Mouse (Mus musculus) hindbrain, embryonic 11.5 days (tissue): ENCODE data around the gene Traf3ip2. TPM values are rescaled to one million over a fixed set of nuclear protein-coding genes. Genes with fewer than 3 reads are reported as not detected.

Experiments
- ATAC-seq: fragments of 200-750 bp; cut with Nextera tagmentation; 2 replicates; pipeline ENCODE4 v1.8.0; 2017; ENCODE audit warnings: mild to moderate bottlenecking, moderate TSS enrichment, moderate library complexity; ENCODE audit not compliant: low FRiP score
- DNase-seq: peaks from one replicate; pipeline ENCODE4 v3.0.0-alpha.2; 2015; ENCODE audit warnings: low spot score
- H3K27ac ChIP-seq: fragments of 300-500 bp; sonication (generic); 2 replicates; pipeline ENCODE4 v1.5.1; 2014; ENCODE audit warnings: mild to moderate bottlenecking, low read depth, low read length
- H3K27me3 ChIP-seq: fragments of 300-500 bp; sonication (generic); 2 replicates; pipeline ENCODE4 v1.6.1; 2014; ENCODE audit warnings: mild to moderate bottlenecking, low read length, moderate library complexity, mixed read lengths; ENCODE audit not compliant: control insufficient read depth, insufficient read depth
- H3K36me3 ChIP-seq: fragments of 300-500 bp; sonication (generic); 2 replicates; pipeline ENCODE4 v1.6.1; 2014; ENCODE audit warnings: mild to moderate bottlenecking, low read length, moderate library complexity, mixed read lengths; ENCODE audit not compliant: control insufficient read depth, insufficient read depth
- H3K4me1 ChIP-seq: fragments of 300-500 bp; sonication (generic); replicated peaks from 2 replicates; pipeline ENCODE4 v1.6.1; 2014; ENCODE audit warnings: low read length, mixed read lengths; ENCODE audit not compliant: control insufficient read depth, insufficient read depth
- H3K4me2 ChIP-seq: fragments of 300-500 bp; sonication (generic); replicated peaks from 2 replicates; pipeline ENCODE4 v1.6.1; 2014; ENCODE audit warnings: mild to moderate bottlenecking, low read depth, low read length
- H3K4me3 ChIP-seq: fragments of 300-500 bp; sonication (generic); 2 replicates; pipeline ENCODE4 v1.5.1; 2014; ENCODE audit warnings: low read depth, low read length
- H3K9ac ChIP-seq: fragments of 300-500 bp; sonication (generic); 2 replicates; pipeline ENCODE4 v1.6.1; 2014; ENCODE audit warnings: low read depth, low read length
- H3K9me3 ChIP-seq: fragments of 300-500 bp; sonication (generic); 2 replicates; pipeline ENCODE4 v1.6.1; 2016; ENCODE audit warnings: low read length; ENCODE audit not compliant: control insufficient read depth
- WGBS: fragments of 180-500 bp; shearing (Covaris S2); extraction: QIAGEN DNeasy Blood & Tissue Kit; methylation state at CpG from one replicate; pipeline ENCODE4 v1.1.7; 2014; 5-methylcytosine and 5-hydroxymethylcytosine counted together
- polyA plus RNA-seq: library from polyadenylated mRNA; unstranded; fragments of >200 nt; fragmentation: Nextera tagmentation; extraction: Ambion mirVana; gene quantifications from 2 replicates; pipeline ENCODE4 v1.2.1, GENCODE M21; 2014

Gene Traf3ip2
- polyA plus RNA-seq, 1 experiment from 2014 or later: 5.6 TPM

DNA sequence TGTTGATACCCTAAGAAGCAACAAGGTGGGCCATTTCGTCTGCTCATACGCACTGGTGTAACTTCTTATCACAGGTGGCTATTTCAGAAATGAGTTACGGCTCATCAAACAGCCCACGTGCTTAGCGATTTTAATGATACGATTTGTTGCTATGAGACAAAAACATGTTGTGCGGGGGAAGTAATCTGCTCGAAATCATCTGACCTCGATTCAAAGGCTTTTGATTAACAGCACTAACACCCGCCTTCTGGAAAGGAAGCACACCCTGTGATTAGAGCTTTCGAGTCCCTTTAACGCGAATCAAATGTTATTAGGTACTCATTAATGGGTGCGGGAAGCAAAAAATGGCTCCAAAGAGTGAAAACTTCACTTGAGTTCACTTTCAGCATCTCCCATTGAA lies 18.9 kb downstream of the Traf3ip2 start:
- Histone ChIP-seq H3K9ac (no peak overlapping the region), H3K27ac (no peak overlapping the region), H3K27me3 (no peaks in the 10 kb centered on the region), H3K9me3 (no peaks in the 10 kb centered on the region), H3K4me3 (no peak overlapping the region), H3K36me3 (no peaks in the 10 kb centered on the region), H3K4me1 (0 out of 2 replicates have a peak, but pooled peaks cover 3% of the 10 kb centered on the region), H3K4me2 (no peak overlapping the region)
- ATAC-seq: no peak
- 85% methylated on average over 14 of the region's 14 CpGs for WGBS
- DNase-seq: no peak

DNA sequence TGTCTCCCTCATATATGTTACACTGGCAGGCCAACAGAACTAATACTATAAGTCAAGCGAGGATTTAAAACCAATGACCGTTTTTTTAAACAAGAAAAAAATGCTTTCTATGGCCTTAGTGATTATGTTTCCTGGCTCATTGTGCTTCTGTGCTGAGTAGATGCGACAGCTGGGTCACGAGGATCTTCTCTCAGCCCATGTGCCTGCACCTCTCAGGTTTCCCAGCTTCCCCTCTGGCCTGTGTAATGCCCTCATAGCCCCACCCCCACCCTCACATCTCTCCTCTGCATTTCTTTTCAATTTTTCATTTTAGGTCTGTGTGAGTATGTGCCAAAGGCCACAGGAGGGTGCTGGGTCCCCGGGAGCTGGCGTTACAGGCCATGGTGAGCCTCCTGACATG lies 20.6 kb downstream of the Traf3ip2 start:
- Histone ChIP-seq H3K27me3 (no peaks in the 10 kb centered on the region), H3K9me3 (no peaks in the 10 kb centered on the region), H3K9ac (no peak overlapping the region), H3K4me1 (0 out of 2 replicates have a peak, but pooled peaks cover 3% of the 10 kb centered on the region), H3K4me3 (no peak overlapping the region), H3K36me3 (no peaks in the 10 kb centered on the region), H3K27ac (no peak overlapping the region), H3K4me2 (no peak overlapping the region)
- no peak for DNase-seq
- ATAC-seq: no peak
- 84% methylated on average over 6 of the region's 6 CpGs for WGBS

- H3K27me3 ChIP-seq: no peaks in the 10 kb centered on the region
- no peak overlapping the region for H3K4me3 ChIP-seq
- H3K9ac ChIP-seq: no peak overlapping the region
- DNase-seq (no peak), ATAC-seq (no peak)
- no peak overlapping the region for H3K4me2 ChIP-seq
- H3K4me1 ChIP-seq: 0 out of 2 replicates have a peak, but pooled peaks cover 3% of the 10 kb centered on the region
- H3K27ac ChIP-seq: no peak overlapping the region
- WGBS: 91% methylated on average over 13 of the region's 13 CpGs
- H3K9me3 ChIP-seq: no peaks in the 10 kb centered on the region
- no peaks in the 10 kb centered on the region for H3K36me3 ChIP-seq
Observed at GRCm38 (mm10) chr10:39634423-39635101, 21.8 kb downstream of the Traf3ip2 start.

- peak; percentile 49 for DNase-seq
- Histone ChIP-seq H3K9me3 (no peaks in the 10 kb centered on the region), H3K36me3 (no peaks in the 10 kb centered on the region), H3K27me3 (no peaks in the 10 kb centered on the region), H3K4me2 (no peak overlapping the region), H3K4me1 (peaks cover 2% of the 10 kb centered on the region; the same call in 1 of the 2 replicates), H3K27ac (no peak overlapping the region), H3K4me3 (no peak overlapping the region), H3K9ac (no peak overlapping the region)
- no peak for ATAC-seq
- 46% methylated on average over 3 of the region's 3 CpGs for WGBS
Observed at GRCm38 (mm10) chr10:39638862-39639261, 26.1 kb downstream of the Traf3ip2 start.

DNA sequence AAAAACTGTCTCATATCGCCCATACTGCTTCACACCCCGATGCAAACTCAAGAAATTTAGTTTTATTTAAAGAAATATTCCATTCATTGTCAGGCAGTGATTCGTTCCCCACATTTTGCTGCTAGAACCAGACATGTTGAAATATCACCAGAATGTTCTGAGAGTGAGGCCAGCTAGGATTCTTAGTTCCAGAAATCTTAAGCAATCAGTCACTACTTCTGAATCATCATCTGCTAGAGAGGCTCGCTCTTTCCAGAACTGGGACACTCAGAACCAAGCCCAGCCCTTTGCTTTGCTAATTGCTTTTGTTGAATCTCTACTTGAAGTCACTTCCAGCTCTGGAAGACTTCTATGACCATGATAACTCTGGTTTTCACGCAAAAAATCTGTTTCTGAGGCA lies 27.0 kb downstream of the Traf3ip2 start:
- peaks cover 2% of the 10 kb centered on the region; the same call in 1 of the 2 replicates for H3K4me1 ChIP-seq
- no peaks in the 10 kb centered on the region for H3K9me3 ChIP-seq
- no peaks in the 10 kb centered on the region for H3K36me3 ChIP-seq
- no peaks in the 10 kb centered on the region for H3K27me3 ChIP-seq
- ATAC-seq (no peak), DNase-seq (no peak)
- 85% methylated on average over 5 of the region's 5 CpGs for whole genome bisulfite sequencing
- H3K27ac ChIP-seq: no peak overlapping the region
- H3K4me3 ChIP-seq: no peak overlapping the region
- H3K9ac ChIP-seq: no peak overlapping the region
- no peak overlapping the region for H3K4me2 ChIP-seq

DNA sequence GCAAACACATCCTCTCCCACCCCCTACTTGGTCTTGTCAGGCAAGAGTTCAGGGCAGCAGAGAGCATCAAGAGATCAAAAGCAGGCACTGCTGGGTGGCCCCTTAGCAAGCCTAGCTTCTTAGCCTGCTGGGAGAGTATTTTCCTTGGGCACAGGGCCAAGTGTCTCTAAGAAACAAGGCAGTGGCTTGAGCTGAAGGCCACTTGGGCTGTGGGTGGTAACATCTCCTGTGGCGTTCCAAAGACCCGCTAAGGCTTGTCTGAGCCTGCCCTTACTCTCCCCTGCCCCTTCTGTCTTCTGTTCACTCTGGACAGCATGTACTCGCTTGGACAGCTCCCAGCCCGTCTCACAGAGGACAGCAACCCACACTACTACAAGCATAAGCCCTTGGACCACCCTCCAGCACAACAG lies 28.1 kb downstream of the Traf3ip2 start:
- Histone ChIP-seq H3K27ac (no peak overlapping the region), H3K9ac (no peak overlapping the region), H3K36me3 (no peaks in the 10 kb centered on the region), H3K4me1 (peaks cover 2% of the 10 kb centered on the region; the same call in 1 of the 2 replicates), H3K27me3 (no peaks in the 10 kb centered on the region), H3K4me3 (no peak overlapping the region), H3K9me3 (no peaks in the 10 kb centered on the region), H3K4me2 (no peak overlapping the region)
- DNase-seq (no peak), ATAC-seq (no peak)
- WGBS: 27% methylated on average over 4 of the region's 4 CpGs

GRCm38 (mm10) chr10:39645789-39646628 lies 33.3 kb downstream of the Traf3ip2 start:
- Histone ChIP-seq H3K4me2 (no peak overlapping the region), H3K27ac (peak overlapping the region; percentile 14; the same call in 1 of the 2 replicates)

DNA sequence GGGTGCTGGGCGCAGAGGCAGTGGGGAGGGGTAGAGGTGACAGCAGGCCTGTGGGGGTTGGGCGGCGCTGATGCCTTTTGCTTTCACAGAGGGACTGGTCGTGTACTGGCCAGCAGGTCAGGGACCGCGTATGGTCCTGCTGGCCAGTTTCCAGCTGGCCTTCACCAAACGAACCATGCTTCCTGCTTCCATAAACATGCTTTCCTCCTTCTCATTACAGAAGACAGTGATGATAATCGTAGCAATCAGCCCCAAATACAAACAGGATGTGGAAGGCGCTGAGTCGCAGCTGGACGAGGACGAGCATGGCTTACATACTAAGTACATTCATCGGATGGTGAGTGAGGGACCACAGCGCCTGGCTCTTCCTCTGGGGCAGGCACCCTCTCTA lies 33.9 kb downstream of the Traf3ip2 start:
- WGBS: 51% methylated on average over 14 of the region's 14 CpGs
- Histone ChIP-seq H3K27me3 (no peaks in the 10 kb centered on the region), H3K4me1 (peaks cover 5% of the 10 kb centered on the region), H3K9ac (no peak overlapping the region), H3K4me2 (no peak overlapping the region), H3K4me3 (no peak overlapping the region), H3K36me3 (no peaks in the 10 kb centered on the region), H3K9me3 (no peaks in the 10 kb centered on the region), H3K27ac (peak overlapping the region; percentile 14; the same call in 1 of the 2 replicates)
- no peak for DNase-seq
- peak; percentile 49; the same call in 1 of the 2 replicates for ATAC-seq

More at GRCm38 (mm10) chr10:39645789-39646628, 33.3 kb downstream of the Traf3ip2 start:
- H3K27me3 ChIP-seq: no peaks in the 10 kb centered on the region
- 57% methylated on average over 6 of the region's 6 CpGs for WGBS
- no peaks in the 10 kb centered on the region for H3K9me3 ChIP-seq
- no peaks in the 10 kb centered on the region for H3K36me3 ChIP-seq
- DNase-seq: no peak
- ATAC-seq: no peak; the same call in 1 of the 2 replicates
- no peak overlapping the region for H3K9ac ChIP-seq
- peaks cover 5% of the 10 kb centered on the region for H3K4me1 ChIP-seq
- H3K4me3 ChIP-seq: no peak overlapping the region
